Mouse (Mus musculus): ENCODE data around the gene Ntn1.

The Ntn1 gene

GRCm38 (mm10) chr11:68270730-68271467 is 129.7 kb downstream of the Ntn1 start:
- no peak for DNase-seq (ENCODE audit: low spot score in 2 of 2)

- no peak for DNase-seq (ENCODE audit: low spot score in 2 of 2)
Observed at GRCm38 (mm10) chr11:68264276-68264675, 136.3 kb downstream of the Ntn1 start.

GRCm38 (mm10) chr11:68263100-68263499 is 137.5 kb downstream of the Ntn1 start:
- DNase-seq (ENCODE audit: low spot score in 2 of 2) = no peak

- DNase-seq (ENCODE audit: low spot score in 2 of 2) = no peak
Observed at GRCm38 (mm10) chr11:68261162-68261892, 139.3 kb downstream of the Ntn1 start.

- no peak for DNase-seq (ENCODE audit: low spot score in 2 of 2)
Observed at GRCm38 (mm10) chr11:68260399-68260798, 140.2 kb downstream of the Ntn1 start.

- DNase-seq (ENCODE audit: low spot score in 2 of 2) = no peak
Observed at GRCm38 (mm10) chr11:68258498-68258897, 142.1 kb downstream of the Ntn1 start.

GRCm38 (mm10) chr11:68253531-68253930 is 147.1 kb downstream of the Ntn1 start:
- DNase-seq (ENCODE audit: low spot score in 2 of 2) = no peak

- no peak for DNase-seq (ENCODE audit: low spot score in 2 of 2)
Observed at GRCm38 (mm10) chr11:68250106-68250505, 150.5 kb downstream of the Ntn1 start.

GRCm38 (mm10) chr11:68247897-68248296 is 152.7 kb downstream of the Ntn1 start:
- DNase-seq (ENCODE audit: low spot score in 2 of 2) = no peak

- no peak for DNase-seq (ENCODE audit: low spot score in 2 of 2)
Observed at GRCm38 (mm10) chr11:68244992-68245261, 155.7 kb downstream of the Ntn1 start.

GRCm38 (mm10) chr11:68244254-68244991 is 156.2 kb downstream of the Ntn1 start:
- DNase-seq (ENCODE audit: low spot score in 2 of 2) = no peak

GRCm38 (mm10) chr11:68239756-68240155 is 160.9 kb downstream of the Ntn1 start:
- DNase-seq (ENCODE audit: low spot score in 2 of 2) = no peak

- no peak for DNase-seq (ENCODE audit: low spot score in 2 of 2)
Observed at GRCm38 (mm10) chr11:68233469-68233965, 167.1 kb downstream of the Ntn1 start.

GRCm38 (mm10) chr11:68231558-68231957 is 169.1 kb downstream of the Ntn1 start:
- DNase-seq (ENCODE audit: low spot score in 2 of 2) = no peak

GRCm38 (mm10) chr11:68228941-68229665 is 171.5 kb downstream of the Ntn1 start:
- DNase-seq (ENCODE audit: low spot score in 2 of 2) = no peak

GRCm38 (mm10) chr11:68227837-68228236 is 172.8 kb downstream of the Ntn1 start:
- DNase-seq (ENCODE audit: low spot score in 2 of 2) = no peak

- no peak for DNase-seq (ENCODE audit: low spot score in 2 of 2)
Observed at GRCm38 (mm10) chr11:68226654-68227057, 174.0 kb downstream of the Ntn1 start.

GRCm38 (mm10) chr11:68223143-68223542 is 177.5 kb downstream of the Ntn1 start:
- DNase-seq (ENCODE audit: low spot score in 2 of 2) = no peak

GRCm38 (mm10) chr11:68222209-68222608 is 178.4 kb downstream of the Ntn1 start:
- DNase-seq (ENCODE audit: low spot score in 2 of 2) = no peak

- no peak for DNase-seq (ENCODE audit: low spot score in 2 of 2)
Observed at GRCm38 (mm10) chr11:68220733-68221132, 179.9 kb downstream of the Ntn1 start.

- DNase-seq (ENCODE audit: low spot score in 2 of 2) = no peak
Observed at GRCm38 (mm10) chr11:68216041-68216440, 184.6 kb downstream of the Ntn1 start.
